Mouse (Mus musculus): ENCODE results near the gene Srsf2.

The Srsf2 gene

DNA sequence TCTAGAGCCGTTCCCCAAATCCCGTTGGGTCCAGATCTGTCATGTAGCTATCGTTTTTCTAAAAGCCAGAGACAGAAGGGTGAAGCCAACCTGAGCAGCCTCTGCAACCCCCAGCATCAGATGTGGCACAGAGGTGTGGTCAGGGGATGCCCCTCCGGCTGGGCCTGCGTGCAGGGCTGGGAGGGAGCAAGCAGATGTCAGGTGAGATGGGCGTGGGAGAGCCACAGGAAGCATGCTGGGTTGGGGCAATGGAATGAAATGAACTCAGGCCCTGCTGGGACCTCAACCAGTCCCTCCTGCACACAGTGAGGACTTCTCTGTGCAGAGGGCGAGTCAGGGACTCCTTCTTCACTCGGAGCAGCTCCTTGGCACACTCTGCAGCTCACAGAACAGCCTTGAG is 43.4 kb downstream of the Srsf2 start:
- DNase-seq (ENCODE audit: low spot score in 2 of 2): no peak

GRCm38 (mm10) chr11:116808811-116809395 is 44.0 kb downstream of the Srsf2 start:
- DNase-seq (ENCODE audit: low spot score in 2 of 2): peak in 1 of 2 experiments; percentile 1

DNA sequence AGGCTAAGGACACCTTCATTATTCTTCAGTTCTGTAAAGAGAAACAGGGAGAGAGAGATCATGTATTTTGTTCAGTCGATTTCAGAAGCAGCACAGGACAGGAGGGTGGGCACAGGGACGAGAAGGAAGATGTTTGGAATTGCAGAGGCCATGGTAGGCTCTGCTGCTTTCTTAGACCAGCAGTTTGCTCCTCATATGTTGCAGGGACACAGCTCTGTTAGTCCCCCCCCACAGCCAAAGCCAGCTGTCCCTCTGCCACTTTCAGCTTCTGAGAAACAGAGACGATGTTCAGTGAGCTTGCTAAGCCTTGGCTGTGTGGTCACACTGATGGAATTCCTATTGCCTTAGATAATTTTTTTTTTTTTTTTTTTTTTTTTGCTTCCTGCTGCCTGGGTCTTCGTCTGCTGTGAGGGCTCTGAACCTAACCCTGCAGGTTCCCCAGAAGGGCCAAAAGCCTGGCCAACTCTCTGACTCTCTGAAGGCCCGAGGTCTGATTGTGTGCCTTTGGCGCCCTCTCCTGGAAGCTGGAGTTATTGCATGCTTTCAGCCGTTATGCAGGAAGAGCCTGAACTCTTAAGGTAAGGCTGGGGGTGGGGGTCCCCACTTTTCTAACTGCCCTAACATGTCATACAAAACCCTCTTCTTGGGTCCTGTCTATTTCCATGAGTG is 44.8 kb downstream of the Srsf2 start:
- peak; percentile 79 to 88 for DNase-seq (ENCODE audit: low spot score in 2 of 2)

- no peak for DNase-seq (ENCODE audit: low spot score in 2 of 2)
Observed at GRCm38 (mm10) chr11:116807526-116807925, 45.4 kb downstream of the Srsf2 start.

- DNase-seq (ENCODE audit: low spot score in 2 of 2): no peak
Observed at GRCm38 (mm10) chr11:116807116-116807515, 45.8 kb downstream of the Srsf2 start.

DNA sequence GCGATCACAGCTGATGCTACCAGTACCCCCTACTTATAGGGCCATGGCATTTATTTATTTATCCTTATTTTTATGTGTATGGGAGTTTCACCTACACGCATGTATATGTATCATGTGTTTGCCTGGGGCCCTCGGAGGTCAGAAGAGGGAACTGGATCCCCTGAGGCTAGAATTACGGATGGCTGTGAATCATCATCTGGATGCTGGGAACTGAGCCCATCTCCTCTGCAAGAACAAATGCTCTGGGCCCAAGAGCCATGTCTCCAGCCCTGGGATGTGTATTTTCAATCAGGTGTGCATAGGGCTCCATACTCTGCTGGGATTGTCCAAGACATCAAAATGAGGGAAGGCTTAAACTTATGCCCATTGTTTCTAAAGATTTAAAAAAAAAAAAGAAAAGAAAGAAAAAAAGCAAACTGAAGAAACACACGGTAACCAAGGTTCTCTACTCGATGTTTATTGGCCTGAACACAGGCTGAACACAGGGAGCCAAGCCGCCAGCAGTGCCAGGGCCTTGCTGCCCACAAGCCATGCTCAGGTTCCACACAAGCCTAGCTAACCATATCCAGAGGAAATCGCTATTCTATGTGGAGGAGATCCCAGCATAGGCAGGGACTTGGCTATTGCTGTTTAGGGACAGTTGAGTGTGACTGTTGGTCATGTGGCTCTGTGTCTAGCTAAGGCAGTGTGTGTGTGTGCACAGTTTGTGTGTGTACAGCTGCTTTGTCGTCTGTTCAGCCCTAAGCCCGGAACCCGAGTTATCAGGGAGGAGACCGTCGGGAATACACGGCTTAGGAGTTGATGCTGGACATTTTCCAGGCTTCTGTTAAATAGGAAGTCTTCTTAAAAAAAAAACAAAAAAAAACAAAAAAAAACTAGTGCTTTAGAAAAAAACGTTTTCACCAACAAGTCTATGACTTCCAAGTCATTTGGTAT is 46.5 kb downstream of the Srsf2 start:
- no peak for DNase-seq (ENCODE audit: low spot score in 2 of 2)

- no peak for DNase-seq (ENCODE audit: low spot score in 2 of 2)
Observed at GRCm38 (mm10) chr11:116802709-116803108, 50.2 kb downstream of the Srsf2 start.

- DNase-seq (ENCODE audit: low spot score in 2 of 2): no peak
Observed at GRCm38 (mm10) chr11:116801106-116801505, 51.8 kb downstream of the Srsf2 start.
